Mouse (Mus musculus): Measurements from ENCODE around the gene Lrrn4cl.

DNA sequence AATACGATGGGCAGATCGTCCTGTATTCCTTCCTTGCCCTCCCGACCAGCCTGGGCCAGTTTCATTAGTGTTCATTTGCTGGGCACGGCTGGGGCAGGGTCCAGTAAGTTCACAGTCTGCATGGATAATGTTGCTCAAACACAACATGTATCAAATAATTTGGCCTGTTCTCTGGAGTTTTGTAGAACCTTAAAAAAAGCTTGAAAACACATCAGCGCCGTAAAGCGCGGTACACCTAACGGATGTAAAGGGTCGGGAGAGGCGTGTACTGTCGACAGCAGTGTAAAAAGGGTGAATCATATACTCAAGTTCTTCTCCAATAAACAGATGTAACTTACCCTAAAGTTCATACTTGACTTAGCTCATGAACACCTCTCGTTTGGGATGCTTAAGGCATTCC is 48.0 kb downstream of the Lrrn4cl start:
- no peak for TF ChIP-seq CTCF (conservative IDR thresholded peaks at IDR 0.05; ENCODE audit: low read length)
- no peak for TF ChIP-seq NANOG (IDR thresholded peaks at IDR 0.05; ENCODE audit: borderline replicate concordance, low read length)
- TF ChIP-seq POU5F1 (IDR thresholded peaks at IDR 0.05; ENCODE audit: borderline replicate concordance, low read length): no peak

Measured in E14TG2a.4 (cell line).